ENCODE assay signal across 17 mouse cellular contexts in genomic region chr1:170751797-170752196, GRCm38 (mm10).
"Had no signal": no experiment of that assay in that cellular context is flagged by ENCODE, and none has a peak within 500 bp of the region (broad histone marks: within the 10 kb centered on the region; RNA-seq: fewer than 3 reads in every experiment).

No protein-coding gene starts in this region.

- DNase-seq: liver, postnatal 0 days; lung, adult 2 months; lung, postnatal 14 days; lung, postnatal 36 days; right cerebral cortex, postnatal 25 days; right cerebral cortex, postnatal 4 days; spleen, adult 18-20 months; thymus, adult 2 months; thymus, postnatal 25 days; thymus, postnatal 4 days had no signal

- H3K4me3 ChIP-seq: liver, embryonic 15.5 days; lung, embryonic 15.5 days; megakaryocyte, embryonic 14.5 days; midbrain, embryonic 13.5 days; midbrain, embryonic 15.5 days; neural tube, embryonic 12.5 days had no signal

- H3K27ac ChIP-seq: liver, embryonic 15.5 days; lung, embryonic 15.5 days; macrophage; midbrain, embryonic 13.5 days; midbrain, embryonic 15.5 days; neural tube, embryonic 12.5 days had no signal
